Mouse (Mus musculus) lung, embryonic 14.5 days (tissue): Measurements from ENCODE around the gene Mrc2. TPM values are rescaled to one million over a fixed set of nuclear protein-coding genes. Genes with fewer than 3 reads are reported as not detected.
A peak's percentile ranks its signal among the peaks of the same experiment; 100 is the strongest.

ENCODE experiments used
- ATAC-seq: fragments of 200-750 bp; cut with Nextera tagmentation; 2 replicates; pipeline ENCODE4 v1.8.0; 2017; ENCODE audit warnings: mild to moderate bottlenecking, moderate TSS enrichment, moderate library complexity; ENCODE audit not compliant: insufficient read depth
- DNase-seq: peaks from one replicate; pipeline ENCODE4 v3.0.0-alpha.2; 2015
- H3K27ac ChIP-seq: fragments of 300-500 bp; sonication (generic); 2 replicates; pipeline ENCODE4 v1.5.1; 2014; ENCODE audit warnings: low read depth, mild to moderate bottlenecking, moderate library complexity
- H3K27me3 ChIP-seq: fragments of 300-500 bp; sonication (generic); 2 replicates; pipeline ENCODE4 v1.6.1; 2014; ENCODE audit warnings: low read length, control low read depth; ENCODE audit not compliant: insufficient read depth
- H3K36me3 ChIP-seq: fragments of 300-500 bp; sonication (generic); 2 replicates; pipeline ENCODE4 v1.6.1; 2014; ENCODE audit warnings: control low read depth; ENCODE audit not compliant: insufficient read depth
- H3K4me1 ChIP-seq: fragments of 300-500 bp; sonication (generic); 2 replicates; pipeline ENCODE4 v1.6.1; 2014; ENCODE audit warnings: antibody characterized with exemption, control low read depth; ENCODE audit not compliant: insufficient read depth
- H3K4me2 ChIP-seq: fragments of 300-500 bp; sonication (generic); 2 replicates; pipeline ENCODE4 v1.6.1; 2014; ENCODE audit warnings: mild to moderate bottlenecking
- H3K4me3 ChIP-seq: fragments of 300-500 bp; sonication (generic); 2 replicates; pipeline ENCODE4 v1.5.1; 2014; ENCODE audit warnings: low read depth, low read length
- H3K9ac ChIP-seq: fragments of 300-500 bp; sonication (generic); 2 replicates; pipeline ENCODE4 v1.6.1; 2014
- H3K9me3 ChIP-seq: fragments of 300-500 bp; sonication (generic); 2 replicates; pipeline ENCODE4 v1.6.1; 2016; ENCODE audit warnings: low read depth, low read length, control low read depth
- CTCF ChIP-seq: IDR thresholded peaks from 2 replicates; pipeline ENCODE4 v1.5.1; 2016; ENCODE audit warnings: antibody characterized with exemption, low read depth
- WGBS: fragments of 180-500 bp; shearing (Covaris S2); extraction: QIAGEN DNeasy Blood & Tissue Kit; methylation state at CpG from one replicate; pipeline ENCODE4 v1.1.7; 2014; 5-methylcytosine and 5-hydroxymethylcytosine counted together
- polyA plus RNA-seq: library from polyadenylated mRNA; unstranded; fragments of >200 nt; fragmentation: Nextera tagmentation; extraction: Ambion mirVana; gene quantifications from 2 replicates; pipeline ENCODE4 v1.2.1, GENCODE M21; 2014

The Mrc2 gene
- polyA plus RNA-seq, 1 experiment from 2014 or later, result 20.0 TPM

GRCm38 (mm10) chr11:105349780-105350324, 57.4 kb downstream of the Mrc2 start:
- Histone ChIP-seq H3K27ac (no peak overlapping the region), H3K27me3 (no peaks in the 10 kb centered on the region), H3K9me3 (no peaks in the 10 kb centered on the region), H3K4me1 (peaks cover 20% of the 10 kb centered on the region), H3K4me2 (no peak overlapping the region), H3K9ac (no peak overlapping the region), H3K4me3 (no peak overlapping the region), H3K36me3 (peaks cover 37% of the 10 kb centered on the region)
- WGBS, result 87% methylated on average over 19 of the region's 19 CpGs
- no peak for DNase-seq
- TF ChIP-seq CTCF, result no peak
- ATAC-seq, result no peak

GRCm38 (mm10) chr11:105350643-105351042, 58.2 kb downstream of the Mrc2 start:
- Histone ChIP-seq H3K9me3 (no peaks in the 10 kb centered on the region), H3K4me2 (no peak overlapping the region), H3K9ac (no peak overlapping the region), H3K4me1 (peaks cover 22% of the 10 kb centered on the region), H3K27ac (no peak overlapping the region), H3K4me3 (no peak overlapping the region), H3K36me3 (peaks cover 34% of the 10 kb centered on the region), H3K27me3 (no peaks in the 10 kb centered on the region)
- DNase-seq (no peak), ATAC-seq (no peak)
- WGBS, result 85% methylated on average over 7 of the region's 7 CpGs
- no peak for TF ChIP-seq CTCF

GRCm38 (mm10) chr11:105352152-105352551, 59.7 kb downstream of the Mrc2 start:
- Histone ChIP-seq H3K36me3 (peaks cover 22% of the 10 kb centered on the region), H3K9ac (no peak overlapping the region), H3K27ac (peak overlapping the region; percentile 91), H3K9me3 (no peaks in the 10 kb centered on the region), H3K4me2 (no peak overlapping the region), H3K4me3 (no peak overlapping the region), H3K4me1 (peaks cover 27% of the 10 kb centered on the region), H3K27me3 (no peaks in the 10 kb centered on the region)
- 59% methylated on average over 8 of the region's 8 CpGs for WGBS
- ATAC-seq (peak; percentile 49), DNase-seq (peak; percentile 73)
- no peak for TF ChIP-seq CTCF

- Histone ChIP-seq H3K4me3 (no peak overlapping the region), H3K9me3 (no peaks in the 10 kb centered on the region), H3K27ac (peak overlapping the region; percentile 91), H3K36me3 (peaks cover 21% of the 10 kb centered on the region), H3K4me2 (peak overlapping the region; percentile 27), H3K9ac (peak overlapping the region; percentile 20), H3K4me1 (peaks cover 27% of the 10 kb centered on the region), H3K27me3 (no peaks in the 10 kb centered on the region)
- ATAC-seq, result peak; percentile 49
- peak; percentile 88 for DNase-seq
- TF ChIP-seq CTCF, result no peak
- WGBS, result 25% methylated on average over 9 of the region's 9 CpGs
Measured at GRCm38 (mm10) chr11:105352954-105353890, 60.8 kb downstream of the Mrc2 start.

- WGBS, result 72% methylated on average over 4 of the region's 4 CpGs
- peaks cover 14% of the 10 kb centered on the region for H3K36me3 ChIP-seq
- H3K4me3 ChIP-seq, result no peak overlapping the region
- DNase-seq, result no peak
- peaks cover 27% of the 10 kb centered on the region for H3K4me1 ChIP-seq
- H3K9ac ChIP-seq, result no peak overlapping the region
- TF ChIP-seq CTCF, result no peak
- no peak overlapping the region for H3K4me2 ChIP-seq
- peak overlapping the region; percentile 51; the same call in 1 of the 2 replicates for H3K27ac ChIP-seq
- H3K27me3 ChIP-seq, result no peaks in the 10 kb centered on the region
- peak; percentile 4; the same call in 1 of the 2 replicates for ATAC-seq
- H3K9me3 ChIP-seq, result no peaks in the 10 kb centered on the region
Measured at GRCm38 (mm10) chr11:105353891-105354280, 61.4 kb downstream of the Mrc2 start.

- H3K27ac ChIP-seq, result peak overlapping the region; percentile 74
- no peak overlapping the region for H3K4me2 ChIP-seq
- H3K36me3 ChIP-seq, result no peaks in the 10 kb centered on the region
- H3K9ac ChIP-seq, result no peak overlapping the region
- 22% methylated on average over 7 of the region's 7 CpGs for WGBS
- DNase-seq (peak; percentile 55), ATAC-seq (no peak)
- peaks cover 32% of the 10 kb centered on the region for H3K4me1 ChIP-seq
- H3K4me3 ChIP-seq, result no peak overlapping the region
- no peak for TF ChIP-seq CTCF
- no peaks in the 10 kb centered on the region for H3K27me3 ChIP-seq
- no peaks in the 10 kb centered on the region for H3K9me3 ChIP-seq
Measured at GRCm38 (mm10) chr11:105356301-105356700, 63.9 kb downstream of the Mrc2 start.

GRCm38 (mm10) chr11:105362041-105362765, 69.8 kb downstream of the Mrc2 start:
- H3K9ac ChIP-seq, result no peak overlapping the region
- H3K4me3 ChIP-seq, result no peak overlapping the region
- TF ChIP-seq CTCF, result no peak
- no peaks in the 10 kb centered on the region for H3K36me3 ChIP-seq
- H3K27ac ChIP-seq, result peak overlapping the region; percentile 42
- no peaks in the 10 kb centered on the region for H3K27me3 ChIP-seq
- no peak overlapping the region for H3K4me2 ChIP-seq
- DNase-seq, result no peak
- whole genome bisulfite sequencing, result 83% methylated on average over 4 of the region's 4 CpGs
- ATAC-seq, result no peak
- H3K9me3 ChIP-seq, result no peaks in the 10 kb centered on the region
- H3K4me1 ChIP-seq, result peaks cover 46% of the 10 kb centered on the region
